Mouse (Mus musculus) heart, adult 2 months (tissue): ENCODE measurements around the gene Hlf. TPM values are rescaled to one million over a fixed set of nuclear protein-coding genes. Genes with fewer than 3 reads are reported as not detected.

Experiments
- DNase-seq, 2 experiments: peaks; one replicate each; pipeline ENCODE4 v3.0.0; 2021
- H3K27ac ChIP-seq: fragments of 200-600 bp; 2 replicates; pipeline ENCODE4 v1.8.1; 2022
- H3K27me3 ChIP-seq: fragments of 200-500 bp; 2 replicates; pipeline ENCODE4 v1.6.1; 2012; ENCODE audit warnings: mild to moderate bottlenecking, low read length, inconsistent platforms, mixed read lengths; ENCODE audit not compliant: control insufficient read depth, insufficient read depth
- H3K36me3 ChIP-seq: fragments of 200-500 bp; 2 replicates; pipeline ENCODE4 v1.6.1; 2012; ENCODE audit warnings: low read length, inconsistent platforms; ENCODE audit not compliant: control insufficient read depth, insufficient read depth
- H3K4me1 ChIP-seq: fragments of 200-500 bp; 2 replicates; pipeline ENCODE4 v1.6.1; 2011; ENCODE audit warnings: low read length; ENCODE audit not compliant: control insufficient read depth, insufficient read depth
- H3K4me3 ChIP-seq: fragments of 200-600 bp; 2 replicates; pipeline ENCODE4 v1.8.1; 2022
- H3K79me2 ChIP-seq: fragments of 200-500 bp; replicated peaks from 2 replicates; pipeline ENCODE4 v1.6.1; 2012; ENCODE audit warnings: mild to moderate bottlenecking, inconsistent platforms, low read length, moderate library complexity, mixed read lengths; ENCODE audit not compliant: control insufficient read depth, insufficient read depth
- H3K9ac ChIP-seq: fragments of 200-500 bp; 2 replicates; pipeline ENCODE4 v1.6.1; 2012; ENCODE audit warnings: low read depth, mild to moderate bottlenecking, control low read depth, inconsistent platforms, low read length, mixed read lengths
- CTCF ChIP-seq: fragments of 200-600 bp; IDR thresholded peaks from 2 replicates; pipeline ENCODE4 v1.8.1; 2022; ENCODE audit warnings: antibody characterized with exemption, mild to moderate bottlenecking, moderate library complexity
- EP300 ChIP-seq: fragments of 200-500 bp; IDR thresholded peaks from 2 replicates; pipeline ENCODE4 v1.6.1; 2011; ENCODE audit warnings: low read depth, low read length, control low read depth; ENCODE audit not compliant: insufficient read depth
- POLR2A ChIP-seq: fragments of 200-500 bp; IDR thresholded peaks from 2 replicates; pipeline ENCODE4 v1.6.1; 2011; ENCODE audit warnings: mild to moderate bottlenecking, low read depth, low read length, control low read depth; ENCODE audit not compliant: insufficient read depth
- WGBS: fragments of 180-500 bp; shearing (Covaris S2); methylation state at CpG from one replicate; pipeline ENCODE4 v1.1.7; 2018; 5-methylcytosine and 5-hydroxymethylcytosine counted together
- intact Hi-C: fragments of 180-260 bp; cut with DNase I; formaldehyde crosslinking; loops from one replicate; pipeline ENCODE4 v1.15.1; 2025
- polyA plus RNA-seq: library from polyadenylated mRNA; depleted of rRNA; stranded (reverse); fragments of >200 nt; gene quantifications from 2 replicates; pipeline ENCODE4 v1.2.3, GENCODE M21; 2012; rRNA removed
- total RNA-seq, 2 experiments: library from RNA; stranded (reverse); gene quantifications; 2 replicates each; pipeline ENCODE4 v1.2.3; 2021

Gene Hlf
- total and polyA plus RNA-seq, 3 experiments, result 11.0 to 18.2 (median 14.0) TPM

GRCm38 (mm10) chr11:90294622-90295021 lies 96.1 kb downstream of the Hlf start:
- no peaks in the 10 kb centered on the region for H3K27me3 ChIP-seq
- no peak overlapping the region for H3K9ac ChIP-seq
- H3K4me1 ChIP-seq, result no peaks in the 10 kb centered on the region
- no peak for DNase-seq
- TF ChIP-seq EP300 (no peak), CTCF (no peak), POLR2A (no peak)
- intact Hi-C loops, result no loop called here
- H3K27ac ChIP-seq, result no peak overlapping the region
- no peak overlapping the region for H3K4me3 ChIP-seq
- H3K79me2 ChIP-seq, result no peaks in the 10 kb centered on the region; the same call in 1 of the 2 replicates
- no peaks in the 10 kb centered on the region for H3K36me3 ChIP-seq
- 88% methylated on average over 2 of the region's 2 CpGs for WGBS

DNA sequence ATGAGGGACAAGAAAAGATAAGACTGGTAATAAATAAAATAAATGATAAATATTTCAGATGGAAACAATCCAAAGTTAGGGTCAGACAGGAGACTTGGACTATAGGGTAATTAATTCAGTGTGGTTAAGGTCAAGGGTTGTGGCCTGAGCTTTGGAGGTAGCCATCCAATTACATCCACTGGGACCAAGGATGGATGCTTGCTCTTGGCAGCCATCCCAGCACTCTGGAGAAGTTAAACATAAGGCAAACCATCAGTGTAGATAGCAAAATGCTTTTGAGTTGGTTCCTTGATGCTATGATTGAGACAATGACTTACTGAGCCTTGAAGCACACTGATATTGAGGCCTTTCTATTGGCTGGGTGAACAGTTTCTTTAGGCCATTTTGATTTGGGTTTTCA lies 97.9 kb downstream of the Hlf start:
- intact Hi-C loops, result no loop called here

GRCm38 (mm10) chr11:90291156-90291555 lies 99.5 kb downstream of the Hlf start:
- 42% methylated on average over 4 of the region's 4 CpGs for WGBS
- TF ChIP-seq CTCF (no peak), POLR2A (no peak), EP300 (no peak)
- Histone ChIP-seq H3K4me3 (no peak overlapping the region), H3K27me3 (no peaks in the 10 kb centered on the region), H3K36me3 (no peaks in the 10 kb centered on the region), H3K9ac (no peak overlapping the region), H3K27ac (no peak overlapping the region), H3K4me1 (no peaks in the 10 kb centered on the region), H3K79me2 (no peaks in the 10 kb centered on the region; the same call in 1 of the 2 replicates)
- intact Hi-C loops, result no loop called here
- DNase-seq, result no peak

More for the DNA sequence above, 97.9 kb downstream of the Hlf start:
- Histone ChIP-seq H3K4me1 (no peaks in the 10 kb centered on the region), H3K27me3 (no peaks in the 10 kb centered on the region), H3K36me3 (no peaks in the 10 kb centered on the region), H3K9ac (no peak overlapping the region), H3K79me2 (no peaks in the 10 kb centered on the region; the same call in 1 of the 2 replicates), H3K4me3 (no peak overlapping the region), H3K27ac (no peak overlapping the region)
- TF ChIP-seq POLR2A, result no peak
- no peak for TF ChIP-seq EP300
- TF ChIP-seq CTCF, result no peak
- DNase-seq, result no peak

DNA sequence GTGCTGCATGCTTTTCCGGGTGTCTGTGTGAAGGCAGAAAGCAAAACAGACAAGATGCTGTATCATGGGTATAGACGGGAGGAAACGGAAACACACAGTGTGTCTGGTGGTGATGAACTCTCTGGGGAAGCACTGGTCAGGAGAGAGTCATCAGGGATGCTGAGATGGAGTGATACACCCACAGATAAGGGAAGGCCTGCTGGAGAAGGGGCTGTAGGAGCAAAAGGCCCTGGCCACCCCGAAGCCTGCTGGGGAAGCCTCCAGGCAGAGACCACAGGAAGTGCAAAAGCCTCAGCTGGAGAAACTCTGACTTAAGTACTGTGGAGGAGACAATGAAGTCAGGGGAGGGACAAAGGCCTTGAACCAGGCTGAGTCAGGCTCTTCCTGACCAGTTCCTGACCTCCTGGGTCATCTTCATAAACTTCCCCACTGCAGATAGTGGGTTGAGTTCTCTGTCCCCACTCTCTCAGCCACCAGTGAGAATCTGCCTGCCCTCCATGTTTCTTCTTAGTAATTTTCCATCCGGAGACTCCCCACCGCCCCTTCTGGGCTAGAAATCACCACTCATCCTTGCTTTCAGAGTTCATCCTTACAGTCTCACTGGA lies 104.0 kb downstream of the Hlf start:
- H3K4me3 ChIP-seq, result no peak overlapping the region
- no peak overlapping the region for H3K27ac ChIP-seq
- no peaks in the 10 kb centered on the region for H3K4me1 ChIP-seq
- H3K79me2 ChIP-seq, result no peaks in the 10 kb centered on the region
- intact Hi-C loops, result no loop called here
- H3K9ac ChIP-seq, result no peak overlapping the region
- TF ChIP-seq POLR2A, result no peak
- no peak for TF ChIP-seq CTCF
- TF ChIP-seq EP300, result no peak
- WGBS, result 72% methylated on average over 6 of the region's 6 CpGs
- DNase-seq, result no peak
- H3K27me3 ChIP-seq, result no peaks in the 10 kb centered on the region
- H3K36me3 ChIP-seq, result no peaks in the 10 kb centered on the region

Other genes starting within 250 kb of the Hlf start
- 1 to 10 TPM; 7.5 to 8.1 TPM for gene Gm45716, start 203.2 kb downstream of the Hlf start, total RNA-seq
- gene Gm45716, start 203.2 kb downstream of the Hlf start, polyA plus RNA-seq, result 3.9 and 8.8 TPM in 2 replicates
- gene Mmd, start 141.4 kb downstream of the Hlf start, total RNA-seq, result 10 to 100 TPM; 25.9 to 35.7 TPM
- gene Mmd, start 141.4 kb downstream of the Hlf start, polyA plus RNA-seq, result 30.9 and 53.1 TPM in 2 replicates
- 1 to 10 TPM; 5.0 to 5.2 TPM for gene Stxbp4, start 247.2 kb upstream of the Hlf start, total RNA-seq
- 1.8 and 3.9 TPM in 2 replicates for gene Stxbp4, start 247.2 kb upstream of the Hlf start, polyA plus RNA-seq
- 10 to 100 TPM; 19.8 to 26.0 TPM for gene Cox11, start 247.3 kb upstream of the Hlf start, total RNA-seq
- 15.4 and 17.3 TPM in 2 replicates for gene Cox11, start 247.3 kb upstream of the Hlf start, polyA plus RNA-seq